Mouse (Mus musculus): ENCODE measurements around the gene Alg6. TPM values are rescaled to one million over a fixed set of nuclear protein-coding genes. Genes with fewer than 3 reads are reported as not detected.

Alg6 gene
- polyA plus RNA-seq (2014; fragmentation: Illumina TruSeq; extraction: RNeasy Lipid Tissue Mini Kit (QIAGEN cat#74804); ENCODE audit: low read depth, low replicate concordance) = 9.3 TPM

DNA sequence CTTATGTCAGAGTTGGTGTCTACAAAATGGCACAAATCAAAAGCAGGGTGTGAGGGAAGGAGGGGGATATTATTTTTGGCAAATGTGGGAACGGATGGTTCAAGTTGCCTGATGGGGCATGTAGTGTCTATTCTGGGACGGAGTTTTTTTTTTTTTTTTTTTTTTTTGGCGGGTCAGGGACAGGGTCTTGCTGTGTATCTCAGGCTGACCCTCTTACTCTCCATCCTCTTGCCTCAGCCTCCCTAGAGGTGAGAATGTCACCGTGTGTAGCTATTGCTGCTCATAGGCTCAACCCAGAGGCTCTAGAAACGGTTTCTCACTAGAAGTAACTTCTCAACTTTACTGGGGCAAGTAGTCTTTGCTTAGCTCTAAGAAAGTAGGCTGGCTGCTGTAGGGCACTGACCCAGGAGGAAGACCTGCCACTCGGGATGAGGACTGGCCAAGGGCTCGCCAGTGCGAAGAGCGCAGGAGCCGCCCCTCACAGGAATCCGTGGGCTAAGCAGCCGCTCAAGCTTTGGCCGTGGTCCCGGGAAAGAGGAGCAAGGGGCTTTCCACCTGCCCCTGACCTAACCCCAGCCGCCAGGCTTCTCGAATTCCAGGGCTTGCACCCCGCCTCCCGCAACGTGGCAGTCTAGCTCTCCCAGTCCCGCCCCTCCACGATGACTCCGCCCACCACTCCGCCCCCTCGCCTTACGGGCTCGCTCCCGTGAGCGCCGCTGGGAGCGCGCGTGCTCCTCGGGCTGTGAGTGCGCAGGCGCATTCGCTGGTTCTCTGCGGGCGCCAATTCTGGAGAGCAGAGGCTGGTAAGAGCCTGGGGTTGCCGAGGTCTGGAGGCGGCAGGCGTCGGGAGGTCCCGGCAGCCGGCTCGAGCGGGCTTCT is at the start of gene Alg6:
Alg6 (plus strand) TSS at position 761 of the 879 bp plus-strand sequence.

Other genes with a start within 250 kb of the Alg6 start
- 0.31 TPM for gene Foxd3, start 59.4 kb upstream of the Alg6 start, polyA plus RNA-seq (2014; fragmentation: Illumina TruSeq; extraction: RNeasy Lipid Tissue Mini Kit (QIAGEN cat#74804); ENCODE audit: low read depth, low replicate concordance)
- gene Efcab7, start 113.5 kb downstream of the Alg6 start, polyA plus RNA-seq (2014; fragmentation: Illumina TruSeq; extraction: RNeasy Lipid Tissue Mini Kit (QIAGEN cat#74804); ENCODE audit: low read depth, low replicate concordance) = 0.52 TPM
- gene Pgm1, start 213.8 kb downstream of the Alg6 start, polyA plus RNA-seq (2014; fragmentation: Illumina TruSeq; extraction: RNeasy Lipid Tissue Mini Kit (QIAGEN cat#74804); ENCODE audit: low read depth, low replicate concordance) = 198 TPM
- gene Itgb3bp, start 214.1 kb downstream of the Alg6 start, polyA plus RNA-seq (2014; fragmentation: Illumina TruSeq; extraction: RNeasy Lipid Tissue Mini Kit (QIAGEN cat#74804); ENCODE audit: low read depth, low replicate concordance) = 9.9 TPM

Data from heart, adult 10 weeks (tissue).